Mouse (Mus musculus): ENCODE results near the gene Gucd1. TPM values are rescaled to one million over a fixed set of nuclear protein-coding genes. Genes with fewer than 3 reads are reported as not detected.
"Not testable (repeated sequence)": the region's sequence is repeated elsewhere in the genome, so short reads cannot be mapped to it uniquely, and the experiment has no call there.

Gene Gucd1
- polyA plus RNA-seq, 1 experiment: 87.2 TPM

GRCm38 (mm10) chr10:75458329-75458728, 59.4 kb downstream of the Gucd1 start:
- H3K4me1 ChIP-seq (ENCODE audit: control insufficient read depth, insufficient read depth, insufficient read length): no peaks in the 10 kb centered on the region
- no peak overlapping the region for H3K4me3 ChIP-seq (ENCODE audit: extremely low read depth, insufficient read depth, insufficient read length)
- H3K27me3 ChIP-seq (ENCODE audit: control insufficient read depth, insufficient read depth, low read length): no peaks in the 10 kb centered on the region
- H3K27ac ChIP-seq (ENCODE audit: insufficient read depth, low read length): no peak overlapping the region
- TF ChIP-seq POLR2A (IDR thresholded peaks at IDR 0.05; ENCODE audit: low read depth, low read length) (no peak), CTCF (IDR thresholded peaks at IDR 0.05; ENCODE audit: extremely low read depth, insufficient read depth, insufficient read length, insufficient replicate concordance) (no peak)
- DNase-seq (ENCODE audit: low read depth in 1 of 2, low spot score in 2 of 2): no peak
- 86% methylated on average over 4 of the region's 4 CpGs for WGBS
- no peaks in the 10 kb centered on the region for H3K36me3 ChIP-seq (ENCODE audit: control insufficient read depth, insufficient read depth, low read length)

GRCm38 (mm10) chr10:75457852-75458251, 59.9 kb downstream of the Gucd1 start:
- Histone ChIP-seq H3K4me3 (ENCODE audit: extremely low read depth, insufficient read depth, insufficient read length) (no peak overlapping the region), H3K36me3 (ENCODE audit: control insufficient read depth, insufficient read depth, low read length) (no peaks in the 10 kb centered on the region), H3K27ac (ENCODE audit: insufficient read depth, low read length) (no peak overlapping the region), H3K4me1 (ENCODE audit: control insufficient read depth, insufficient read depth, insufficient read length) (no peaks in the 10 kb centered on the region), H3K27me3 (ENCODE audit: control insufficient read depth, insufficient read depth, low read length) (no peaks in the 10 kb centered on the region)
- 93% methylated on average over 1 of the region's 1 CpGs for WGBS
- no peak for DNase-seq (ENCODE audit: low read depth in 1 of 2, low spot score in 2 of 2)
- TF ChIP-seq CTCF (IDR thresholded peaks at IDR 0.05; ENCODE audit: extremely low read depth, insufficient read depth, insufficient read length, insufficient replicate concordance): no peak

- H3K36me3 ChIP-seq (ENCODE audit: control insufficient read depth, insufficient read depth, low read length); DNase-seq (ENCODE audit: low read depth in 1 of 2, low spot score in 2 of 2); H3K4me3 ChIP-seq (ENCODE audit: extremely low read depth, insufficient read depth, insufficient read length); H3K4me1 ChIP-seq (ENCODE audit: control insufficient read depth, insufficient read depth, insufficient read length); H3K27me3 ChIP-seq (ENCODE audit: control insufficient read depth, insufficient read depth, low read length); H3K27ac ChIP-seq (ENCODE audit: insufficient read depth, low read length): not testable (repeated sequence)
- WGBS: 83% methylated on average over 12 of the region's 18 CpGs
Measured at GRCm38 (mm10) chr10:75456061-75456831, 61.5 kb downstream of the Gucd1 start.

GRCm38 (mm10) chr10:75451036-75451786, 66.6 kb downstream of the Gucd1 start:
- no peak for TF ChIP-seq POLR2A (IDR thresholded peaks at IDR 0.05; ENCODE audit: low read depth, low read length)
- no peak for TF ChIP-seq CTCF (IDR thresholded peaks at IDR 0.05; ENCODE audit: extremely low read depth, insufficient read depth, insufficient read length, insufficient replicate concordance)
- Histone ChIP-seq H3K27me3 (ENCODE audit: control insufficient read depth, insufficient read depth, low read length) (no peaks in the 10 kb centered on the region), H3K36me3 (ENCODE audit: control insufficient read depth, insufficient read depth, low read length) (no peaks in the 10 kb centered on the region), H3K27ac (ENCODE audit: insufficient read depth, low read length) (no peak overlapping the region), H3K4me1 (ENCODE audit: control insufficient read depth, insufficient read depth, insufficient read length) (peaks cover 17% of the 10 kb centered on the region), H3K4me3 (ENCODE audit: extremely low read depth, insufficient read depth, insufficient read length) (no peak overlapping the region)
- 57% methylated on average over 10 of the region's 10 CpGs for WGBS
- DNase-seq (ENCODE audit: low read depth in 1 of 2, low spot score in 2 of 2): no peak

- DNase-seq (ENCODE audit: low read depth in 1 of 2, low spot score in 2 of 2): no peak
- no peaks in the 10 kb centered on the region for H3K36me3 ChIP-seq (ENCODE audit: control insufficient read depth, insufficient read depth, low read length)
- H3K27me3 ChIP-seq (ENCODE audit: control insufficient read depth, insufficient read depth, low read length): no peaks in the 10 kb centered on the region
- no peak overlapping the region for H3K27ac ChIP-seq (ENCODE audit: insufficient read depth, low read length)
- TF ChIP-seq POLR2A (IDR thresholded peaks at IDR 0.05; ENCODE audit: low read depth, low read length) (no peak), CTCF (IDR thresholded peaks at IDR 0.05; ENCODE audit: extremely low read depth, insufficient read depth, insufficient read length, insufficient replicate concordance) (no peak)
- H3K4me1 ChIP-seq (ENCODE audit: control insufficient read depth, insufficient read depth, insufficient read length): peaks cover 17% of the 10 kb centered on the region
- no peak overlapping the region for H3K4me3 ChIP-seq (ENCODE audit: extremely low read depth, insufficient read depth, insufficient read length)
- WGBS: 96% methylated on average over 8 of the region's 8 CpGs
Measured at GRCm38 (mm10) chr10:75450331-75450730, 67.4 kb downstream of the Gucd1 start.

GRCm38 (mm10) chr10:75448806-75449420, 68.9 kb downstream of the Gucd1 start:
- H3K4me3 ChIP-seq (ENCODE audit: extremely low read depth, insufficient read depth, insufficient read length): no peak overlapping the region
- WGBS: 72% methylated on average over 6 of the region's 6 CpGs
- TF ChIP-seq POLR2A (IDR thresholded peaks at IDR 0.05; ENCODE audit: low read depth, low read length) (no peak), CTCF (IDR thresholded peaks at IDR 0.05; ENCODE audit: extremely low read depth, insufficient read depth, insufficient read length, insufficient replicate concordance) (no peak)
- H3K36me3 ChIP-seq (ENCODE audit: control insufficient read depth, insufficient read depth, low read length): no peaks in the 10 kb centered on the region
- DNase-seq (ENCODE audit: low read depth in 1 of 2, low spot score in 2 of 2): no peak
- no peaks in the 10 kb centered on the region for H3K27me3 ChIP-seq (ENCODE audit: control insufficient read depth, insufficient read depth, low read length)
- H3K4me1 ChIP-seq (ENCODE audit: control insufficient read depth, insufficient read depth, insufficient read length): peaks cover 19% of the 10 kb centered on the region
- H3K27ac ChIP-seq (ENCODE audit: insufficient read depth, low read length): no peak overlapping the region

GRCm38 (mm10) chr10:75447489-75447888, 70.3 kb downstream of the Gucd1 start:
- peaks cover 19% of the 10 kb centered on the region for H3K4me1 ChIP-seq (ENCODE audit: control insufficient read depth, insufficient read depth, insufficient read length)
- no peak overlapping the region for H3K27ac ChIP-seq (ENCODE audit: insufficient read depth, low read length)
- H3K27me3 ChIP-seq (ENCODE audit: control insufficient read depth, insufficient read depth, low read length): no peaks in the 10 kb centered on the region
- no peak overlapping the region for H3K4me3 ChIP-seq (ENCODE audit: extremely low read depth, insufficient read depth, insufficient read length)
- no peak for TF ChIP-seq CTCF (IDR thresholded peaks at IDR 0.05; ENCODE audit: extremely low read depth, insufficient read depth, insufficient read length, insufficient replicate concordance)
- TF ChIP-seq POLR2A (IDR thresholded peaks at IDR 0.05; ENCODE audit: low read depth, low read length): no peak
- H3K36me3 ChIP-seq (ENCODE audit: control insufficient read depth, insufficient read depth, low read length): no peaks in the 10 kb centered on the region
- 41% methylated on average over 11 of the region's 11 CpGs for WGBS
- DNase-seq (ENCODE audit: low read depth in 1 of 2, low spot score in 2 of 2): no peak
